ENCODE assay signal across 8 mouse cellular contexts in genomic region chrX:165327699-165328333, GRCm38 (mm10). TPM values are rescaled to one million over a fixed set of nuclear protein-coding genes. Genes with fewer than 3 reads are reported as not detected.
DNase-seq lines count a peak whose midpoint lies in the region; ATAC-seq lines count a peak whose summit lies in the region.

No protein-coding gene starts in this region.

- H3K27ac ChIP-seq in midbrain, embryonic 15.5 days, result peak overlapping the region; percentile 74

- H3K9ac ChIP-seq in midbrain, embryonic 15.5 days, result peak overlapping the region; percentile 35; the same call in 1 of the 2 replicates

- peak overlapping the region; percentile 56 for H3K4me2 ChIP-seq in midbrain, embryonic 15.5 days

- H3K36me3 ChIP-seq in midbrain, embryonic 15.5 days (replicated peaks), result no peaks in the 10 kb centered on the region

- peak overlapping the region; percentile 38 for H3K4me3 ChIP-seq in midbrain, embryonic 15.5 days

- H3K4me1 ChIP-seq in midbrain, embryonic 15.5 days, result no peaks in the 10 kb centered on the region

- H3K27me3 ChIP-seq in midbrain, embryonic 15.5 days (replicated peaks), result no peaks in the 10 kb centered on the region

- peak; percentile 74 for ATAC-seq in midbrain, embryonic 15.5 days (replicated peaks)
- ATAC-seq in activated CD4-positive, CD25-positive, alpha-beta regulatory T cell, adult 4 months, result no peak

- WGBS in midbrain, embryonic 15.5 days, result 22% methylated on average over 9 of the region's 9 CpGs

- no peaks in the 10 kb centered on the region for H3K9me3 ChIP-seq in midbrain, embryonic 15.5 days

- peak; percentile 4 for DNase-seq in urinary bladder, postnatal 14 days (ENCODE audit: low spot score)
- no peak for DNase-seq in urinary bladder, postnatal 36 days (ENCODE audit: low spot score in 2 of 2)
- DNase-seq in cerebellum, postnatal 14 days, result peak; percentile 84 to 86
- peak; percentile 6 to 83 for DNase-seq in frontal cortex, adult 2 months (ENCODE audit: extremely low spot score in 1 of 2, low spot score in 1 of 2)
- peak; percentile 7 for DNase-seq in layer of hippocampus, adult 9-11 months
- DNase-seq in urinary bladder, postnatal 25 days (ENCODE audit: low spot score), result no peak

RNA-seq across cellular contexts. Expression of gene Glra2, which starts 0.6 kb away (rescaled TPM):
- polyA plus RNA-seq in frontal cortex, adult 2 months (2012; rRNA removed), result 6.2 and 8.9 TPM in 2 replicates
- 40.8 and 46.7 TPM in 2 replicates for polyA plus RNA-seq in midbrain, embryonic 15.5 days (2015; fragmentation: Nextera tagmentation; extraction: Ambion mirVana)
- not detected for polyA plus RNA-seq in activated CD4-positive, CD25-positive, alpha-beta regulatory T cell, adult 4 months (2017; shearing (Covaris generic))

Comparison
In these comparisons a context has a peak if more than half of its experiments do, and no peak if none do; other contexts are left out.
1. DNase-seq: peak in urinary bladder, postnatal 14 days (single experiment), cerebellum, postnatal 14 days (2 of 2), frontal cortex, adult 2 months (2 of 2) and layer of hippocampus, adult 9-11 months (single experiment); none in urinary bladder, postnatal 36 days (0 of 2) and urinary bladder, postnatal 25 days (single experiment).